Mouse (Mus musculus) E14TG2a.4 (cell line): Measurements from ENCODE around the gene Atp8a2.

Source experiments
- CTCF ChIP-seq: conservative IDR thresholded peaks from 2 replicates; pipeline ENCODE4 v1.5.1; 2014; ENCODE audit warnings: low read length
- NANOG ChIP-seq: IDR thresholded peaks from 2 replicates; pipeline ENCODE4 v1.6.1; 2014; ENCODE audit warnings: borderline replicate concordance, low read length, mixed read lengths

DNA sequence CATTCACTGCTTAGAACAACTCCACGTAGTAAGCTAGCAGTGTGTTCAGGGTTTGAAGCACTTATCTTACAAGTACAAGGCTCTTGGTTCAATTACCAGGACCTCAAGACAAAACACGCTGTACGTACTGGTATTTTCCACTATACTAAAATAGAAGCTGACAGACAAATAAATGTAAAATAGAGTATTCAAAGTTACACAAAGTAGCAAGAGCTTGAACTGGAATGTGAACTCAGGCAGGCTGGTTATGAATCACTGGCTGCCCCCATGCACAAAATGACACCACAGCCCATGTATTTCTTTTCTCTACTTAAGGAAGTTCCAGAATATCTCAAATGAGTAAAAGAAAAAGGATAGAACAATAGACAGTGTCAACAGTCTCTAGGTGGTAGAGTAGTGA, 602.0 kb downstream of the Atp8a2 start:
- TF ChIP-seq CTCF (no peak), NANOG (no peak)
